Mouse (Mus musculus) forebrain, embryonic 14.5 days (tissue): Measurements from ENCODE around the gene D630045J12Rik. TPM values are rescaled to one million over a fixed set of nuclear protein-coding genes. Genes with fewer than 3 reads are reported as not detected.

Experiments used
- ATAC-seq: fragments of 200-750 bp; cut with Nextera tagmentation; 2 replicates; pipeline ENCODE4 v1.8.0; 2017; ENCODE audit warnings: mild to moderate bottlenecking, moderate library complexity
- DNase-seq: peaks from one replicate; pipeline ENCODE4 v3.0.0-alpha.2; 2015; ENCODE audit warnings: low spot score
- H3K27ac ChIP-seq: fragments of 300-500 bp; sonication (generic); 2 replicates; pipeline ENCODE4 v1.5.1; 2014; ENCODE audit warnings: low read depth, mild to moderate bottlenecking, control low read depth, low read length, moderate library complexity
- H3K27me3 ChIP-seq: fragments of 300-500 bp; sonication (generic); replicated peaks from 2 replicates; pipeline ENCODE4 v1.6.1; 2014; ENCODE audit warnings: low read length, control low read depth, mixed read lengths; ENCODE audit not compliant: control insufficient read depth, insufficient read depth
- H3K36me3 ChIP-seq: fragments of 300-500 bp; sonication (generic); 2 replicates; pipeline ENCODE4 v1.6.1; 2014; ENCODE audit warnings: low read length, control low read depth; ENCODE audit not compliant: control insufficient read depth, insufficient read depth
- H3K4me1 ChIP-seq: fragments of 300-500 bp; sonication (generic); 2 replicates; pipeline ENCODE4 v1.6.1; 2014; ENCODE audit warnings: antibody characterized with exemption, low read length, control low read depth; ENCODE audit not compliant: control insufficient read depth, insufficient read depth
- H3K4me2 ChIP-seq: fragments of 300-500 bp; sonication (generic); 2 replicates; pipeline ENCODE4 v1.6.1; 2014; ENCODE audit warnings: mild to moderate bottlenecking, control low read depth, low read length
- H3K4me3 ChIP-seq: fragments of 300-500 bp; sonication (generic); 2 replicates; pipeline ENCODE4 v1.5.1; 2014; ENCODE audit warnings: low read depth, low read length, control low read depth
- H3K9ac ChIP-seq: fragments of 300-500 bp; sonication (generic); 2 replicates; pipeline ENCODE4 v1.6.1; 2014; ENCODE audit warnings: mild to moderate bottlenecking, low read length, control low read depth, moderate library complexity
- H3K9me3 ChIP-seq: fragments of 300-500 bp; sonication (generic); replicated peaks from 2 replicates; pipeline ENCODE4 v1.6.1; 2016; ENCODE audit warnings: low read length, control low read depth, mixed read lengths; ENCODE audit not compliant: control insufficient read depth
- WGBS: fragments of 180-500 bp; shearing (Covaris S2); extraction: QIAGEN DNeasy Blood & Tissue Kit; methylation state at CpG from one replicate; pipeline ENCODE4 v1.1.7; 2014; 5-methylcytosine and 5-hydroxymethylcytosine counted together
- polyA plus RNA-seq: library from polyadenylated mRNA; unstranded; fragments of >200 nt; fragmentation: Nextera tagmentation; extraction: Ambion mirVana; gene quantifications from 2 replicates; pipeline ENCODE4 v1.2.1, GENCODE M21; 2014

D630045J12Rik gene
- polyA plus RNA-seq, 1 experiment from 2014 or later: 10.9 TPM

DNA sequence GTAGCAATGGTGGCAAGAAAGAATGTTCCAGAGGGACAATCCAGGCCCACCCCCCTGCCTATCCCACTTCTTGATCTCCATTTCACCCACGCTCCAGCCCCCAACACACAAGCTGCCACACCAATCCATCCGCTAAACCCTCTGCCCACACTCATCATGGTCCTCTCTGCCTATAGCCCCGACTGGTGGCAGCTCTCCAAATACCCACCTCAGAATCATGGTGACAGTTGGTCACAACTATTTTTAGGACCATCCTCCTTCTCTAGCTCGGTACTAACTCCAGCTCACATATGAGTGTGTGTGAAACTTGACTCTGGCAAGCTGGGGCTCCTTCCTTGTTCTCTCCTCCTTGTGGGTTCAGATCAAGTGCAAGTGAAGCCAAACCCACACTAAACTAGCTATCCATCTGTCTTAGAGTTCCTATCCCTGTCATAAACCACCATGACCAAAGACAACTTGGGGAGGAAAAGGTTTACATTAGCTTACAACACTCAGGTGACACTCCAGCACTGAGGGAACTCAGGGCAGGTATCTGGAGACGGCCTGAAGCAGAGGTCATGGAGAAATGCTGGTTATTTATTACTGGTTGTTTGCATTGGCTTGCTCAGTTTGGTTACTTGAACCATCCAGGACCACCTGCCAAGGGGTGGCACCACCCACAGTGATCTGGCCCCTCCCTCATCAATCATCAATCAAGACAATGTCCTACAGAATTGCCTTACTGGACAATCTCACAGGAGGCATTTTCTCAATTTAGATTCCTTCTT is 9.8 kb upstream of the D630045J12Rik start:
- Histone ChIP-seq H3K36me3 (no peaks in the 10 kb centered on the region), H3K4me2 (no peak overlapping the region), H3K4me3 (no peak overlapping the region), H3K27me3 (no peaks in the 10 kb centered on the region), H3K9ac (no peak overlapping the region), H3K4me1 (no peaks in the 10 kb centered on the region), H3K27ac (no peak overlapping the region), H3K9me3 (no peaks in the 10 kb centered on the region)
- 78% methylated on average over 5 of the region's 5 CpGs for WGBS
- DNase-seq (no peak), ATAC-seq (no peak)

DNA sequence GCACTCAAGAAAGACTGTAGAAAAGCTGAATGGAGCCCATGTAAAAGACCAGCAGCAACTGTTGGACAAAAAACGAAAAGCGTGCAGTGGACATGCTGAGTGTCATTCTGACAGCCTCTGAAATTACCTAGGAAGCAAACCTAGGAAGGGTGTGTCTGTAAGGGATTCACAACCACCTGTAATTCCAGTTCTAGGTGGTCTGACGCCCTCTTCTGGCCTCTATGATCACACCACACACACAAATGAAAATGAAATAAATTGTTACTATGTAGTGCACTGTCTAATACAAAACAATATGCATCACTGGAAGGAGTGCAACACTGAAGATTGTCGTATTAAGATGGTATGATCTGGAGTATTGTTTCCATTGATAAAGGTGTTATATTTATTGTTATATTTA is 8.1 kb upstream of the D630045J12Rik start:
- no peaks in the 10 kb centered on the region for H3K9me3 ChIP-seq
- no peak overlapping the region for H3K9ac ChIP-seq
- H3K4me1 ChIP-seq: no peaks in the 10 kb centered on the region
- H3K36me3 ChIP-seq: no peaks in the 10 kb centered on the region
- 66% methylated on average over 4 of the region's 4 CpGs for WGBS
- H3K27me3 ChIP-seq: no peaks in the 10 kb centered on the region
- H3K4me2 ChIP-seq: no peak overlapping the region
- ATAC-seq: no peak
- no peak overlapping the region for H3K27ac ChIP-seq
- DNase-seq: no peak
- no peak overlapping the region for H3K4me3 ChIP-seq

DNA sequence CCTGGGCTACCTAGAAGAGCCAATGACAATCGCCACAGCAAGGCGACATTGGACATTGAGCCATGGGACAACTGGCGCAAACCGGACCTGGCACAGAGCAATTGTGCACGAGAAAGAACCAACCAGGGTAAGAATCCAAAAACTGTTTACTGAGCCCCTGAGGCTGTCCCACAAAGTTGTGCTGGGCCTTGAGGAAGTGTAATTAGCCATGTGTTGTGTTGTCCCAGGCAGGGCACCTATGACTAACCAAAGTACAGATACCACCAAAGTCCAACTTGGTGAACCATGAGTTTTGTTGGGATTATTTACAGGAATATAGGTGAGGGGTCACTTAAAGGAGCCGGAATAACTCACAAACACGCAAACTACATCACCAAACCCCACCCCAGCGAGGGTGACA is 3.7 kb upstream of the D630045J12Rik start:
- no peak overlapping the region for H3K4me2 ChIP-seq
- peaks cover 3% of the 10 kb centered on the region; the same call in 1 of the 2 replicates for H3K4me1 ChIP-seq
- H3K9ac ChIP-seq: no peak overlapping the region
- H3K36me3 ChIP-seq: no peaks in the 10 kb centered on the region
- no peaks in the 10 kb centered on the region for H3K9me3 ChIP-seq
- no peak for ATAC-seq
- no peaks in the 10 kb centered on the region for H3K27me3 ChIP-seq
- no peak for DNase-seq
- WGBS: 91% methylated on average over 8 of the region's 8 CpGs
- H3K4me3 ChIP-seq: no peak overlapping the region
- no peak overlapping the region for H3K27ac ChIP-seq

DNA sequence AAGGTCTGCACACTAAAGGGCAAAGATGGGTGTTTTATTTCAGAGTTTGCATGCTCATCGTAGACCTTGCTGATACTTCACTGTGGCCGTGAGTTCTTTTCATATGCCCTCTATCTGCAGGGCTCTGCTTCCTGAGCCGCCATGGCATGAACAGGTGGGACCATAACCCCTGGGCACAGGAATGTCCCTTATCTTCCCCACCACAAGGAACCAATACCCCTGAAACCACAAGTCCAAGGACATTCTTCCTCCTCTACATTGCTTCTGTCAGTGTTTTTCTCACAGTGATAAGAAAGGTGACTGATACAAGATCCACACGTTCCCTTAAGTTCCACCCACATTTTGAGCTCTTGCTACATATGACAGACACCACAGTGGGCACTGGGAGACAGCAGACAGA is 3.0 kb upstream of the D630045J12Rik start:
- no peak overlapping the region for H3K4me2 ChIP-seq
- no peak for DNase-seq

DNA sequence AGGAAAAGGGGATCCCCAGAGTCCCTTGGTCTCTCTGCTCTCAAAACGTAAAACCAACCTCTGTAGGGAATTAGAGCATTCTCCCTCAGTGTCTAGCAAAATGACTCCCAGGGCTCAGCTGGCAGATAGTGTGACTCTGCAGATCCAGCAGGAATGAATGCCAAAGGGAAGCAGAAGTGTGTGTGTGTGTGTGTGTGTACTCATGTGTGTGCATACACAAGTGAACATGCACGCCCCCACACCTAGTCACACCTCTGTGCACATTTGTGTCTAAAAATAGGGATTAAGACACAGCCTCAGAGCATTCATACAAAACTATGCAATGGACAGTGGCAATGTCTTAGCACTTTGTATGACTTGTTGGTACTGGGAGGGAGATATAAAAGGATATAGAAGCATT is 2.0 kb upstream of the D630045J12Rik start:
- Histone ChIP-seq H3K27ac (no peak overlapping the region), H3K36me3 (no peaks in the 10 kb centered on the region), H3K4me1 (peaks cover 14% of the 10 kb centered on the region), H3K9ac (no peak overlapping the region), H3K4me2 (no peak overlapping the region), H3K27me3 (no peaks in the 10 kb centered on the region), H3K4me3 (no peak overlapping the region), H3K9me3 (no peaks in the 10 kb centered on the region)
- 73% methylated on average over 2 of the region's 2 CpGs for WGBS
- DNase-seq (no peak), ATAC-seq (no peak)

More for the DNA sequence above, 3.0 kb upstream of the D630045J12Rik start:
- Histone ChIP-seq H3K27me3 (no peaks in the 10 kb centered on the region), H3K36me3 (no peaks in the 10 kb centered on the region), H3K4me3 (no peak overlapping the region), H3K4me1 (peaks cover 11% of the 10 kb centered on the region), H3K27ac (no peak overlapping the region), H3K9ac (no peak overlapping the region), H3K9me3 (no peaks in the 10 kb centered on the region)
- WGBS: 92% methylated on average over 4 of the region's 4 CpGs
- ATAC-seq: no peak

DNA sequence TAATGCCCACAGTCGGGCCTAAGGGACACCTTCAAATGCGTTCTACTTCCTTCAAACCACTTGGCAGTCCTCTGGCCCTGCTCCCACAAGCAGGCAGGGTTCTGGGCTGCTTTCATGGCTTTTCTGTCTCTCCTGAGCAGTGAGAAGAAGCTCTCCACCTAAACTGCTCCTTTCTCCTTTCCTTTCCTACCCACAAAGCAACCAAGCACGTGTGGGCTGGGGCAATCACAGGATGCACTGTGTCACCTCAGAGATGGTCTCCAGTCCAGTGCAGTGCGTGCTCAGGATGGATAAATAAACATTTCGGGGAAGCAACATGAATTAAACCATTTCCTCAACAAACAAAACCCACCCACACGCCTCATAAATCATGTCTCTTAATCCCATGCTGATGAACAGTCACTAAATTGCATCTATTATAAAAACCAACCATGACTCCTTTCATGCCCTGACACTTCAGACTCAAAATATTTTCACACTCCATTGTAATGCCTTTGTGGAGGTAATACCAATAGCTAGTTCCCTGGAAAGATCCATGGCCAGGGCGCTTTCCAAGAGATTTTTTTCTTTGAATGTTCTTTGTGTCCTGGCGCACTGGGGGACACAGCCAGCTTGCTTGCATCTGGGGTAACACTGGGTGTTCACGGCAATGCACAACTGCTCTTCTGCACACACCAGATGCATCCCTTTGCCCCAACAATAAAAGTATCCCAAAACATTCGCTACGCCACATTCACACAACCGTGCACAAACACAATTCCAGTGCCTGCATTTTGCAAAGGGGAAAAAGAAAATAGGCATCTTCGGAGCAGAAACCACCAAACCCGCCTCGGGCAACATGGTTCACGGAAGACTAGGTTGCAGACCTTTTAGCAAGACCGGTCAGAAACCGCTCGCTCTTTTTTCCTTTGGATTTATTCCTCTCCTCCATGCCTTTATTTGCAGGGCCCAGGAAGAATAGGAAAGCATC is 758 bp downstream of the D630045J12Rik start:
- Histone ChIP-seq H3K4me1 (peaks cover 17% of the 10 kb centered on the region), H3K27me3 (no peaks in the 10 kb centered on the region), H3K9ac (peak overlapping the region; percentile 99), H3K4me3 (peak overlapping the region; percentile 84), H3K27ac (peak overlapping the region; percentile 91), H3K4me2 (peak overlapping the region; percentile 61), H3K36me3 (no peaks in the 10 kb centered on the region), H3K9me3 (no peaks in the 10 kb centered on the region)
- no peak for ATAC-seq
- 3% methylated on average over 19 of the region's 19 CpGs for WGBS
- DNase-seq: peak; percentile 60

DNA sequence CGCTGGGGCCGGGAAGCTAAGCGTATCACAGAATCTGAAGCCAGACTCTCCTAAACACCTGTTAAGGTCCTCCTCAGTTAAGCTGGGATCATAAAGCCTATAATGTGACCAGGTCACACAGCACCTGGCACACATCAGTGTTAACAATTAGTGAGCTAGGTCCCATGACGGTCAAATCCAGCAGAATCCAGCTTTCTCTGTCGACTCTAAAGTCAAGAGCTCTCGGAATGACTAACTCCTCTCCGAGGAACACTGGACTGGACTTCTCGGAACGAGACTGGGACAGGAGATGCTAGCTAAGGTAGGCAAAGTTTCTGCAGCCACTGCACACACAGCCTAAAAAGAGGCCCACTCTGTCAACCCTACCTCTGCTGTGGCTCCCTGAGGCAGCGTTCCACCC is 1.7 kb downstream of the D630045J12Rik start:
- Histone ChIP-seq H3K27me3 (no peaks in the 10 kb centered on the region), H3K4me2 (peak overlapping the region; percentile 61), H3K4me3 (peak overlapping the region; percentile 84), H3K27ac (no peak overlapping the region), H3K9ac (peak overlapping the region; percentile 99), H3K4me1 (peaks cover 17% of the 10 kb centered on the region), H3K36me3 (no peaks in the 10 kb centered on the region), H3K9me3 (no peaks in the 10 kb centered on the region)
- WGBS: 82% methylated on average over 10 of the region's 10 CpGs
- ATAC-seq (no peak), DNase-seq (no peak)

DNA sequence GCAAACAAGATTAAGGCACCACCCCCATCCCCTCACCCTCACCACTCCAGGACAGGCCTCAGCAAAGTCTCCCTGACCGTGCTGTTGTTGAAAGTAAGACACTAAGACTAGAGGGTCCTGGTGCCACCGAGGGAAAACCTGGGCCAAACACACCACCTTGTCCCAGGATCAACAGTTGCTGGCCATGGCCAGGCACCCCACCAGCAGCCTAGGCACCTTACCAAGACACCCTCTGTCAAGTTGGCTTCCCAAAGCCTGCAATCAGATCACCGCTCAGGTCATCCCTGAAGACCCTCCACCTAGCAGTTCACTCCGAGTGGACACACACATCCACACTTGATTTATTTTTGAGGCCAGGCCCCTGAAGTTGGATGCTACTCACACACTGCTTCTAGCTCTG is 2.3 kb downstream of the D630045J12Rik start:
- peak overlapping the region; percentile 61 for H3K4me2 ChIP-seq
- peaks cover 17% of the 10 kb centered on the region for H3K4me1 ChIP-seq
- no peaks in the 10 kb centered on the region for H3K27me3 ChIP-seq
- WGBS: 62% methylated on average over 4 of the region's 4 CpGs
- DNase-seq (no peak), ATAC-seq (no peak)
- H3K9ac ChIP-seq: no peak overlapping the region; the same call in 1 of the 2 replicates
- H3K36me3 ChIP-seq: no peaks in the 10 kb centered on the region
- H3K27ac ChIP-seq: no peak overlapping the region
- H3K9me3 ChIP-seq: no peaks in the 10 kb centered on the region
- H3K4me3 ChIP-seq: peak overlapping the region; percentile 84; the same call in 1 of the 2 replicates
